Mouse (Mus musculus) CH12.LX (cell line): ENCODE results near the gene Tysnd1.

ENCODE experiments used
- CTCF ChIP-seq, 2 experiments: IDR thresholded peaks in 1 of 2; conservative IDR thresholded peaks in 1 of 2; 2 replicates each; pipeline ENCODE4 v1.5.1; 2011 to 2012; ENCODE audit warnings: low read depth in 2 of 2, low read length in 2 of 2, improper control_type of control experiment in 1 of 2, inconsistent platforms in 1 of 2, mild to moderate bottlenecking in 1 of 2, moderate library complexity in 1 of 2
- RAD21 ChIP-seq: IDR thresholded peaks from 2 replicates; pipeline ENCODE4 v1.6.1; 2011; ENCODE audit warnings: low read depth, mild to moderate bottlenecking, low read length, improper control_type of control experiment, moderate library complexity

DNA sequence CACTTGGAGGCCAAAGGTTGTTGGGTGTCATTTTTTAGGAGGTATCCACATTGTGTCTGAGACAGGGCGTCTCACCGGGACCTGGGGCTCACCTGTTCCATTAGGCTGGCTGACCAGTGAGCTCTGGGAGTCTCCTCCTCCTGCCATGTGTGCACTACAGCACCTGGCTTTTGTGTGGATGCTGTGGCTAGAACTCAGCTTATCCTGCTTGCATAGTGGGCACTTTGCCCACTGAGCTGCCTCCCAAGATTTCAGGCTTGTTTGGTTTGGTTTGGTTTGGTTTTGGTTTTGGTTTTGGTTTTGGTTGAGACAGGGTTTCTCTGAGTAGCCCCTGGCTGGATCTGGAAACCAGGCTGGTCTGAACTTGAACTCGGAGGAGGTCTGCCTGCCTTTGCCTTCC is 26.9 kb downstream of the Tysnd1 start:
- TF ChIP-seq CTCF (conservative IDR thresholded peaks at IDR 0.05 in 1 of 2, IDR thresholded peaks at IDR 0.05 in 1 of 2; ENCODE audit: low read depth in 2 of 2, low read length in 2 of 2), result no peak
- TF ChIP-seq RAD21, result no peak
